Mouse (Mus musculus) v-Abl transformed pro-B cells (cell line): Measurements from ENCODE around the gene Snx25.

Experiments used
- in situ Hi-C, 2 experiments: fragments of 400-800 bp; cut with MboI; formaldehyde crosslinking; loops; one replicate each; pipeline ENCODE4 v1.15.1; 2025; ENCODE audit not compliant: unreplicated experiment in 2 of 2

The Snx25 gene

DNA sequence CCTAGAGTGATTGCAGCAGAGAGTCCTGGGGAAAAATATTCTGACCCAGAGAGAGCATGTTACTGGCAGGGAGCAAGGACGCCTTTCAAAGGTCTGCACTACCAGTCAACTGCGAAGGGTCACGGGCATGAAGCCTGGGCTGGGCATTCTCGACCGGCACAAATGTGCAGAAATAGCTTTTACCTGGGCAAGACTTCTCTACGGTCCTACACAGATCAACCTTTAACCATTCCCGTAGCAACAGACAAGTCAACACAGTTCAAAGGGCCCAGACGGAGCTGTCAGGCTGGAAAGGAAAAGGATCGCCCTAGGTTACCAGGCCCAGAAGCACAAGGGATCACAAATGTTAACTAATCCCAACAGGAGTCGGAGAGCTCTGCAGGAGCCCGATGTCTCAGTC, 115.7 kb downstream of the Snx25 start:
- in situ Hi-C loops, result no loop called here

DNA sequence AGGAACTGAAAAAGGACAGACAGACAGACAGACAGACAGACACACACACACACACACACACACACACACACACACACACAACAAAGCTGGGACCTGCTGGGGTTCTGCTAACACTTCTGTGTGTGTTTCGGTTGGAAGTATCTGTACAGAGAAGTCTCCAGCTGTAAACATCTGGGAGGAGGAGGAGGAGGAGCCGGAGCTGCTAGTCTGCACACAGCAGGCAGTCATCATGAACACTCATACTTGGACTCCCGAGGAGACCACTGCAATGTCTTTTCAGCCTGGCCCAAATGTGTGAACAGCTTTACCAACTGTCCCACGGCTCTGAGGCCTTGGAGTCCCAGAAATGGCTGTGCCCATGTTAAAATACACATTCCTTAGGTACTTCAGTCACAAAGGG, 127.6 kb downstream of the Snx25 start:
- in situ Hi-C loops, result no loop called here

DNA sequence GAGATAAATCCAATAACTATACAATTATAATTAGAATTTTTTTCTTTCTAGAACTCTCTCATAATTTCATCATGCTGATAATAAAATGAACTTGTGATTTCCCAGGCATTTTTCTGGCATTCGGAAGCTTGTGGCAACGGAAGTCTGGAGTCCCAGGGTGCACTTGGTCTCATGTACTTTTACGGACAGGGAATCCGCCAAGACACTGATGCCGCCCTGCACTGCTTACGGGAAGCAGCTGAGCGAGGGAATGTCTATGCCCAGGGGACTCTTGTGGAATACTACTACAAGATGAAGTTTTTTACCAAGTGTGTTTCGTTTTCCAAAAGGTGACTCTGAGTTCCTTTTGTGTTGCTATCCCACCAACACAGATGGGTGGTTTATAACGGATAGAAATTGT, 129.2 kb downstream of the Snx25 start:
- in situ Hi-C loops, result no loop called here

DNA sequence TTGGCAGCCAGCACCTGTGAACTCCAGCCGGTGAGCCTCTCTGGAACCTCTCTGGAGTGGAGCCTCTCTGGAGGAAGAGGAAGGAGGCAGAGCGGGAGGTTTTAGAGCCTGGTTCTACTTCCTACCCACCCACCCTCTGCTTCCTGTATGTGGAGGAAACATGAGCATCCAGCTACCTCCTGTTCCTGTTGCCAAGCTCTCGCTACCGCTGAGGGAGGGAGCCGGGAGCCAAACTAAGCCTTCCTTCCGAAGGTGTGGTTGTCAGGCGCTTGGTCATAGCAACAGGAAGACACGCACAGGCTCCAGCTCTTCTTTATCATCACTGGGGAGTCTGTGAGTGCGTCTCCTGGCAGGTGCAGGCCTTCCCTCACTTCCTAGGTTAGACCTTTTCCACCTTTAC, 129.8 kb downstream of the Snx25 start:
- in situ Hi-C loops, result no loop called here

DNA sequence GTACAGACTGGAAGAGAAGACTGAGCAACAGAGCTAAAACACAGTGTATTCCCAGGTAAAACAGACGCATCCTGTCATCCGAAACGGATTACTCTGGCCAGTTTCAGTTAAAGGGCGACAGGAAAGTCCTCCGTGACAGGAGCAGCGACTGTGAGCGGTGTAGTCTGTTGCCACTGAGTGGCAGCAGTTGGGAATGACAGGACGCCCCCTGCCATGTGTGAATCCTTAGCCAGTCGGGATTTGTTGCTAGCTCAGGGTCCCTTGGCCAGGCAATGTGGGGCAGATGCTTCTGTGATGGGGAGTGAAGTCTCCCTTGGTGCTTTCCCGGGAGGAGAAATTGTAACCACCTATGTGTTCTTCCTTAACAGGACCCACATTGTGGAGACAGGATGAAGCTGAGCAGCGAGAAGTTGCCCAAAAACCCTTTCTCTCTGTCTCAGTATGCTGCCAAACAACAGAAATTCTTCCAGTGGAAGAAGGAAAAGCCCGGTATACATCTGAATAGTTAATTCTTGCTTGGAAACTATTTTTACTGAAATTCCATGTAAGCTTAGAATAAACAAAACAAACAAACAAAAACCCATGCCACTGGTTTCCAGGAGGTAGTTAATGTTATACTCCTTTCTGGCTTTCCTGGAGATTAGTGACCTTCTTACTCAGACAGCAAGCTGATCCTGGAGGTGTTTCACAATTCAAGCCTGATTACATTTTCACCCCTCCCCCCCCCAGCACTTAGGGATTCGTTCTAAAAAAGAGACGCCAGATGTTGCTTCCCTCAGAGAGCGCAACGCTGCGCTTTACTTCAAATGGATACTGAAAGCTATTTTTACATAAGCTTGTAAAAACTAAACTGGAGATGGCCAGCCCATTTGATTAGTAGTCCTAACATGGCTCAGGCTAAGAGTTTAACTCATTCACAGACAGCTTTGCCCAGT, 140.9 kb downstream of the Snx25 start:
- in situ Hi-C loops, result no loop called here

DNA sequence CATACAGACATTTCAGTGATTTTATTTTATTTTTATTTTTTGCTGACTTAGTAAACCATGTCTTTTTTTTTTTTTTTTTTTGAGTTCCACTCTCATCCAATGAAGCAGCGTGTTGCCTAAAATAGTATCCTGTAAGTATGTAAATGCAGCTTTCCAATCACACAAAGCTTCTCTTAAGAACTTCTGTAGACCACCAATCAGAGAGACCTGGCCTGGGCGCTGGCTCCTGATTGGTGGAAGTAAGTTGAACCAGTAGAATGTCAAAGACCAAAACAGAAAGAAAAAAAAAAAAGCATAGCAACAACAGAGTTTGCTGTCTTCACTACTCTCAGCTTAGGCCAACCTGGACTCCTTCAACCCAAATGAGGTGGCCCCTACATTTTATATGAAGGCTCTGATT, 141.7 kb downstream of the Snx25 start:
- in situ Hi-C loops, result no loop called here

DNA sequence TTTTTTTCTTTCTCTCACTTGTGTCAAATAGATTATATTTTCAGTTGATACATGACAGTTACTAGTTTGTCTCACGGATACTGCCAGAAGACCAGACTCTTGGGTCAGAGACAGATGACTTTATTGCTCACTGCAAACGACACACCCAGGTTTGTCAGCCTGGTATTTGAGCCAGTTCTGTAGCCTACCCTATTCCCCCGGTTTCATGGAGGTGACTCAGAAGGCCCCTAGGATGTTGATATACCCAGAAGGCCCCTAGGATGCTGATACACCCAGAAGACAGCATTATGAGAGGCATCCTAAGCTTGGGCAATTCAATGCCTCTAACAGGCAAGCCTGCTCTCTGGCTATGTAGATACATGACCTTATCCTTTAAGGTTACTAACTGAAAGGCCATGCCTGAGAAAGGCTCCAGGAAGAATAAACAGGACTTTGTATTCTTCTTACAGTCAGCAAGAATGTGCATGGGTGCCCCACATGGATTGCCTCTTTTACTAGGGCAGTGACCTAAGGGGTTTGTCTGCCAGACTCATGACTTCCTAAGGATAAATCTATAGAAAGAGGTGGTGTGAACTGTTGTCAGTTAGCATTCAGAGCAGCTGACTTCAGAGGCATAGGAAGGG, 144.8 kb downstream of the Snx25 start:
- in situ Hi-C loops, result loop anchor here in 1 of 2 experiments (10.0 kb wide), 1 partner anchor 138 kb away; no protein-coding TSS in a partner anchor

DNA sequence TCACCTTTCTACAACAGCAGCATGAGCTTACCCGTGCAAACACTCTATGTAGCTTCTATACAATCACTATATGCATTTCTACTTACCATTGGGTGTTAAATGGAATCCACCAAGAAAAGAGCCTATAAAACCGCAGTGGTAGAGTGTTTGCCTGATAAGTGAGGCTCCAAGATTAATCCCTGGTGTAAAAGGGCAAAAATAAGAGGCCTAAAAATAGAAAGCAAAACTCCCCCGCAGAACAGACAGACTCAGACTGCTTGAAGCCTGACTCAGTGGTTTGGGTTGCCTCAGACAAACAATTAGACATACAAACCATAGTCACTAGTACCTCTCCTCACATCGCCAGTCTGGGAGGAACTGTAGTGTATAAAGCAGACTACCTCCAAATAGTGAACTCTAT, 146.4 kb downstream of the Snx25 start, which contains the start of gene Ankrd37:
Gene Ankrd37, minus strand, starts transcription at position 112 of the 400 bp plus-strand sequence.
- in situ Hi-C loops, result loop anchor here in 1 of 2 experiments (10.0 kb wide), 1 partner anchor 139 kb away; no protein-coding TSS in a partner anchor

DNA sequence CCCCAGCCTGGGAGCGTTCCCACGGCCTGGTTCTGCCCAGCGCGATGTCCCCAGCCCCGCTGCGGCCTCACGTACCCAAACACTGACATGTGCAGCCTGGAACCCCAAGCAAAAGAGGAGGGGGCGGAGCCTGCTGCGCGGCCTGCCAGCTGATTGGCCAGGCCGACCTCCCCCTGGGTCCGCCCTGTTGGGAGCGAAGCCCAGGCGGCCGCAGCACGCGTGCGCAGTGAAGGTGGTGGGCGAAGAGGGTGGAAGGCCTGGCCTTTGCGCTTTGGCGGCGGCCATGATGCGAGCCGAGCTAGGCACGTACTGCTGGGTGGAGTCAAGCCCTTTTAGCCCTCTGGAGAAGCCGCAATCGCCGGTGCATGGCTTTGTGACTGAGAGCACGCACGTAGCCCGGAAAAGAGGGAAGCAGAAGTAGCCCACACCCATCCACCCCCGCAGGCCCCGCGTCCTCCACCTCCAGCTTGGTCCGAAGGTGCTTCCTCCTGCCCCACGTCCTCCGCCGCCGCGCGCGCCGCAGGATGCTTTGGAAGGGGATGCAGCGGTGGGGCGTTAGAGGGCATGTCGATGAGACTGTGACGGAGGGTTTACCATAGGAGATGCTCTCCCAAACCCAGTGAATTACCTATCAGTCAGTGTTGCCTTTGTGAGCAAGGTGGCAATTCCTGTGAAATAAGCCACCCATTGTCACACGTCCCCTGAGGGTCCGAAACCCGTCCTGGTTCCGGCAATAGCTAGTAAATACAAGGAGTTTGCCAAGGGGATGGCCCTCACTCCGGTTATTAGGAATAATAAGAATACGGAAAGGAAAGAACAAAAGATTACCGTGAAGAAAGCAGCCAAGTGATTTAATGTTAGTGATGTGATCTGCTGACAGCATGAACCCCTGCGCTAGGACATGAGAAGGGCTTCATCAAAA, 151.9 kb downstream of the Snx25 start:
- in situ Hi-C loops, result loop anchor here (5.0 to 25.0 kb wide), 8 partner anchors 145 to 1687 kb away; partner anchors contain the start of genes Ing2 (in 2 of the 2), Cfap97 (in 1 of the 2), Rwdd4a (in 1 of the 2) and Snx25 (in 1 of the 2)

DNA sequence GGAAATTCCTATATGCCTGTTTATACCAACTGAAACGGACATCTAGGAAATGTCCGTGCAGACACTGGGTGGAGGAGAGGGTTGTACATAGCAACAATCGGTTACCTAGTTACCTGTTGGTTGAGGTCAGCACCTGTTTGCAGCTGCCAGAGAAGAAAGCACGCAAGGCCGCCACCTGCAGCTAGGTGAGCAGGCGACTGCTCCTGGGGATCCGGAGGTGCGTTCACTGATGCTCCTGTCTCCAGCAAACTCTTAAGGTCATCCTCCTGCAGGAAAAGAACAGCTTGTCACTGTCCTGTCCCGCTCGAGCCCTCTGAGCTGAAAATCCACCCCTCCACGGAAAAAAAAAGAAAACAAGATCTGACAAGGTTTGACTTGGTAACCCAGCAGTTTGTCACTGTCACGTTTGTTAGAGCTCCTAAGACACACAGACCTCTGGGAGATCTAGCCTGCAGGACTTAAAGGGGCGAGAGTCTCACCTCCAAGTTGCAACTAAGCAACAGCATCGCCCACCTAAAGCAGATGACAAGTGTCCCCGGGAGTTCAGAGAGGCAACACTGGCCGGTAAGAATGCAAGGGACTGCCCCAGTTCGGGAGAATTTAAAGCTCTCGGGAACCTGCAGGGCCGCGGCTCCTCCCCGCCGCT, 152.7 kb downstream of the Snx25 start, which contains the start of gene Lrp2bp:
Gene Lrp2bp, plus strand, starts transcription at position 166 of the 646 bp plus-strand sequence.
- in situ Hi-C loops, result loop anchor here (5.0 to 25.0 kb wide), 7 partner anchors 153 to 1688 kb away; partner anchors contain the start of genes Ing2 (in 2 of the 2), Cfap97 (in 1 of the 2), Rwdd4a (in 1 of the 2) and Snx25 (in 1 of the 2)

DNA sequence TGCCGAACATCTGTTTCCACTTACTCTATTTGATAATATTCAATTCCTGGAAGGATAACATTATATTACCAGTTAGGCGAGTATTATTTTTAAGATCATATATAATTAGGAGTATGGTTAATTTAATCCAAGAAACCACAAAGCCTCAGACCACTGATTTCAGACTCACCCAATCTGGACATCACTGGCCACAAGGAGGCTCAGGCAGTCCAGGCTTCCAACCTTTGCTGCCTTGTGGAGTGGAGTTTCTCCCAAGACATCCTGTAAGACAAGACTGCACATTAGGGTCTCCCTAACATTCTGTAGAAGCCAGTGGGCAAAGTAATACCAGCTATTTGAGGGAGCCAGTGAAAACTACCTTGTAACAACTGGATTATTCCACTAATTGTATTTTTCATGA, 153.7 kb downstream of the Snx25 start:
- in situ Hi-C loops, result loop anchor here (5.0 to 25.0 kb wide), 7 partner anchors 154 to 1689 kb away; partner anchors contain the start of genes Ing2 (in 2 of the 2), Cfap97 (in 1 of the 2), Rwdd4a (in 1 of the 2) and Snx25 (in 1 of the 2)

DNA sequence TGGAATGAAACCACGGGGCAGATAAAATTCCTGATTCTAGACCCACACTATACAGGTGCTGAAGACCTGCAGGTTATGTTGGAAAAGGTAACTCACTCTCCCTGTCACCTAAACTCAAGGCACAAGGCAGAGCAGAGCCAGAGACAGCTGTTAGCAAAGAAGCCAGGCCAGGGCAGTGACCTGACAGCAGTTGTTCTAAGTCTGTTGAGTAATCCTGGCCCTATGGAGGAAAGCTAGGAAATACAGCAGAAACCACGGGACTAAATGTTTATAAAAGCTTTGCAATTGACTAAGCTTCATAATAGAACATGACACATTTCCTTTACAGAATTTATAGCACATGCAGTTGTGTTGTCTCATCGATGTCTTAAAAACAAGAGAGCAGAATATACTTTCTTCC, 156.4 kb downstream of the Snx25 start:
- in situ Hi-C loops, result loop anchor here (5.0 to 25.0 kb wide), 7 partner anchors 157 to 1692 kb away; partner anchors contain the start of genes Ing2 (in 2 of the 2), Cfap97 (in 1 of the 2), Rwdd4a (in 1 of the 2) and Snx25 (in 1 of the 2)

DNA sequence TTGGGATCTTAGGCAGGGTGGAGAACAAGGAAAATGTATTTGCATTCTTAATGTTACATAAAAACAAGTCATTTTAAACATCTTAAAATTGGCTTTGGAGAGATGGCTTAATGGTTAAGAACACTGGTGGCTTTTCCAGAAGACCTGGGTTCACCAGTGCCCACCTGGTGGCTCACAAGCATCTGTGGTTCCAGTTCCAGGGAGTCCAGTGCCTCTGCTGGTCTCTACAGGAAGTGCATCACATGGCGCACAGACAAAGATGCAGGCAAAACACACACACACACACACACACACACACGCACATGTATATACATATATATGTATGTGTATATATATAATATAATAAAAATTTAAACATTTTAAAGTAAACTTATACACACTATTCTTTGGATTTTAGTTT, 157.8 kb downstream of the Snx25 start:
- in situ Hi-C loops, result loop anchor here (10.0 to 25.0 kb wide), 6 partner anchors 171 to 1693 kb away; partner anchors contain the start of genes Ing2 (in 2 of the 2), Rwdd4a (in 1 of the 2) and Trappc11 (in 1 of the 2)

DNA sequence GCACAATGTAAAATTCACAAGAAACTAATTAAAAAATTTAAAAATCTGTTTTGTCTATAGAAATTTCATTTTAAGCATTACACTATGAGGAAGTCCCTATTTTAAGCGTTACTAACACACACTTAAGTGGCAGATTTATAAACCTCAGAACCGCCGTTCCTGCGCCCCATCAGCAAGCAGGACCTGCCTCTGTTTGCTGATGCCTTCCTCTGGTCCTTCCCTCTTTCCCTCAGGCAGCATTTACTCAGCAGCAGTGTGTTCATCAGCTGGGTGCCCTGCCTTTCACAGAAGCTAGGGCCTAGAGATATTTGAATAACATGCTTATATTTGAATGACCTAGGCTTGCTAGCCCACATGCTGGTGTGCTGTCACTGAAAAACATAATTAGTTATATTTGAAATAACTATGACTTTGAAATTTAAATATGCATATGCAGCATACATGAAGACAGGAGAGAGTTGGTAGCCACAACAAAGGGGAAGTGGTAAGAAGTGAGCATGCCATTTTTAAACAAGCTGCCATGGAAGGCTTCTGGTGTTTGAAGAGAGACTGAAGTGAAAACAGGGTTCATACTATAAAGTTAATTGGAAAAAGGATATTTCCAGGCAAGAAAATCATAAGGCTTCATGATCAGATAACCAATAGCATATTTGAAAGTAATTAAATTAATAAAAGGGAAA, 161.2 kb downstream of the Snx25 start:
- in situ Hi-C loops, result loop anchor here (10.0 to 25.0 kb wide), 6 partner anchors 174 to 1697 kb away; partner anchors contain the start of genes Ing2 (in 2 of the 2), Rwdd4a (in 1 of the 2) and Trappc11 (in 1 of the 2)

DNA sequence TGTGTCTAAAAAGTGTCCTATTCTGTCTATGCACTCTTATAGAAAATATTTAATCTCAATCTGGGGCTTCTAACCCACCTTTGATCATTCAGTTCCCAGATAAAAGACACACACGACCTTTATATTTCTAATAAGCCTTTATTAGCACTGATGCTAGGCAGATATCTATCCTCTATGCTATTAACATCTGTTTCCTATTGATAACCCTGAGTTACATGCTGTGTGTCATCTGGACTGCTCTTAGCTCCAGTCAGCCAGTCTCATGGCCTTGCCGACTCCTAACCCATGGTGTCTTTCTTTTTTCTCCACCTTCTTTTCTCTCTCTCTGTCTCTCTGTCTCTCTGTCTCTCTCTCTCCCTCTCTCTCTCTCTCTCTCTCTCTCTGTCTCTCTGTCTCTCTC, 163.8 kb downstream of the Snx25 start:
- in situ Hi-C loops, result loop anchor here (25.0 kb wide), 4 partner anchors 524 to 1699 kb away; partner anchors contain the start of genes Ing2 (in 1 of the 2), Rwdd4a (in 1 of the 2) and Trappc11 (in 1 of the 2)

DNA sequence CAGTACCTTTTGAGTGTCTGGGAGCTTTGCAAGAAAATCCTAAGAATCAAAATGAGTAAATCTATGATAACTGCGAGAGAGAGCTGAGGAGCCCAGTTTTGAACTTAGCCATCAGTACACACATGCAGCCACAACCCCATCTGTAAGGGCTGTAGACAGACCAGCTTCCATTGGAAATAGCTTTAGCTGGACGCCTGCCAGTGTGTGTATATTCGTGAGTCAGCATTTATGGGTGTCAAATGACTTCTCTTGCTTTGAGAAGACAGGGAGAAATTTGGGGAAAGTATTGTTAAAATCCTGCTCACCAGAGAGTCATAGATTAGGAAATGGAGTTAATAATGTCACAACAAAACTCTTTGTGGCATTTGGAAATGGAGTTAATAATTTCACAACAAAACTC, 165.3 kb downstream of the Snx25 start:
- in situ Hi-C loops, result loop anchor here (25.0 kb wide), 4 partner anchors 526 to 1701 kb away; partner anchors contain the start of genes Ing2 (in 1 of the 2), Rwdd4a (in 1 of the 2) and Trappc11 (in 1 of the 2)
